Mouse (Mus musculus): ENCODE measurements around the gene Ikzf3.

Gene Ikzf3

GRCm38 (mm10) chr11:98513356-98513936, 32.4 kb downstream of the Ikzf3 start:
- no peak for DNase-seq (ENCODE audit: low spot score in 2 of 2)

GRCm38 (mm10) chr11:98512881-98513280, 33.0 kb downstream of the Ikzf3 start:
- DNase-seq (ENCODE audit: low spot score in 2 of 2), result peak in 1 of 2 experiments; percentile 37

GRCm38 (mm10) chr11:98510125-98510524, 35.7 kb downstream of the Ikzf3 start:
- no peak for DNase-seq (ENCODE audit: low spot score in 2 of 2)

- DNase-seq (ENCODE audit: low spot score in 2 of 2), result no peak
Observed at GRCm38 (mm10) chr11:98509434-98509833, 36.4 kb downstream of the Ikzf3 start.

GRCm38 (mm10) chr11:98504926-98505325, 40.9 kb downstream of the Ikzf3 start:
- DNase-seq (ENCODE audit: low spot score in 2 of 2), result no peak

GRCm38 (mm10) chr11:98497388-98498288, 48.2 kb downstream of the Ikzf3 start:
- peak; percentile 62 to 63 for DNase-seq (ENCODE audit: low spot score in 2 of 2)

- DNase-seq (ENCODE audit: low spot score in 2 of 2), result peak; percentile 53 to 65
Observed at GRCm38 (mm10) chr11:98495176-98495719, 50.6 kb downstream of the Ikzf3 start.

GRCm38 (mm10) chr11:98493394-98493793, 52.4 kb downstream of the Ikzf3 start:
- no peak for DNase-seq (ENCODE audit: low spot score in 2 of 2)

GRCm38 (mm10) chr11:98492959-98493358, 52.9 kb downstream of the Ikzf3 start:
- peak in 1 of 2 experiments; percentile 40 for DNase-seq (ENCODE audit: low spot score in 2 of 2)

- no peak for DNase-seq (ENCODE audit: low spot score in 2 of 2)
Observed at GRCm38 (mm10) chr11:98491571-98491970, 54.3 kb downstream of the Ikzf3 start.

- DNase-seq (ENCODE audit: low spot score in 2 of 2), result no peak
Observed at GRCm38 (mm10) chr11:98488540-98489234, 57.1 kb downstream of the Ikzf3 start.

GRCm38 (mm10) chr11:98487526-98488040, 58.2 kb downstream of the Ikzf3 start:
- no peak for DNase-seq (ENCODE audit: low spot score in 2 of 2)

- no peak for DNase-seq (ENCODE audit: low spot score in 2 of 2)
Observed at GRCm38 (mm10) chr11:98485749-98486148, 60.1 kb downstream of the Ikzf3 start.

- no peak for DNase-seq (ENCODE audit: low spot score in 2 of 2)
Observed at GRCm38 (mm10) chr11:98482067-98482466, 63.8 kb downstream of the Ikzf3 start.

GRCm38 (mm10) chr11:98481231-98481630, 64.6 kb downstream of the Ikzf3 start:
- no peak for DNase-seq (ENCODE audit: low spot score in 2 of 2)

GRCm38 (mm10) chr11:98479940-98480497, 65.8 kb downstream of the Ikzf3 start:
- DNase-seq (ENCODE audit: low spot score in 2 of 2), result no peak

- no peak for DNase-seq (ENCODE audit: low spot score in 2 of 2)
Observed at GRCm38 (mm10) chr11:98479026-98479939, 66.5 kb downstream of the Ikzf3 start.

GRCm38 (mm10) chr11:98477011-98477701, 68.7 kb downstream of the Ikzf3 start:
- DNase-seq (ENCODE audit: low spot score in 2 of 2), result no peak

- no peak for DNase-seq (ENCODE audit: low spot score in 2 of 2)
Observed at GRCm38 (mm10) chr11:98476434-98476807, 69.4 kb downstream of the Ikzf3 start.
